Mouse (Mus musculus): ENCODE data around the gene Tcf7l1. TPM values are rescaled to one million over a fixed set of nuclear protein-coding genes. Genes with fewer than 3 reads are reported as not detected.

Gene Tcf7l1
- polyA plus RNA-seq (2012; rRNA removed; ENCODE audit: low replicate concordance): 34.3 and 40.9 TPM in 2 replicates

DNA sequence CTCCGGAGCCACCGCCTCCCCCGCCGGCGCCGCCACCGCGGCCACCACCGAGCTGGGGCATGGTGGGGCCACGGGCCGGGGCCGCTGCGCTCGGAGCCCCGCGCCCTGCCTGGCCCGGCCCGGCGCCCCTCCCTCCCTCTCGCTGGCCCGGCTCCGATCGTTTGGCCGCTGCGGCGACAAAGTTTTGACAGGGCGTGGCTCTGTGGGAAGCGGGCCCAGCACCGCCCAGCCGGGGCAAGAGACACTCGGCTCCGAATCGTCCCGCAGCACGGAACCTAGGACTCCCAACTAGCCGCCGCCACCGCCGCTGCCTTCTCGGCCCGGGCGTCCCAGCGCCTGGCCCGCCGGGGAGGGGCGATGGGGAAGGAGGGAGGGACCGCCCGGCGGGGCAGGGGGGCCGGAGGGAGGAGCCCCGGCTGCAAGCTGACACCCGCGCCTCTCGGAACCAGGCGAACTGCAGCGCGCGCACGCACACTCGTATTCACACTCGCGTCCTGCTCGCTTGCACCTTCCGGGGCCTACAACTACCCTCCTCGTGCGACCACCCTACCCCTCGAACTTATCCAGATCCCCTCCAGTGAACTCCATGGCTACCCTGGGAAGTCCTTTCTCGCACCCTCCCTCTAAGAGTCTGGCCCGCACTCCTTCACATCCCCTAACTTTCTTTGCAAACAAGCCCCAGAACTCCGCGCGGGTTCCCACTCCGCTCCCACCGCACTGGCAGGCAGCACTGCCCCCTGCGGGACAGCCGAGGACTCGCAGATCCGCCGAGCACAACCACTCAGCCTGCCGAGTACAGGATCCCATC, at the start of gene Tcf7l1:
Tcf7l1 (minus strand) TSS at position 363 of the 808 bp plus-strand sequence.

DNA sequence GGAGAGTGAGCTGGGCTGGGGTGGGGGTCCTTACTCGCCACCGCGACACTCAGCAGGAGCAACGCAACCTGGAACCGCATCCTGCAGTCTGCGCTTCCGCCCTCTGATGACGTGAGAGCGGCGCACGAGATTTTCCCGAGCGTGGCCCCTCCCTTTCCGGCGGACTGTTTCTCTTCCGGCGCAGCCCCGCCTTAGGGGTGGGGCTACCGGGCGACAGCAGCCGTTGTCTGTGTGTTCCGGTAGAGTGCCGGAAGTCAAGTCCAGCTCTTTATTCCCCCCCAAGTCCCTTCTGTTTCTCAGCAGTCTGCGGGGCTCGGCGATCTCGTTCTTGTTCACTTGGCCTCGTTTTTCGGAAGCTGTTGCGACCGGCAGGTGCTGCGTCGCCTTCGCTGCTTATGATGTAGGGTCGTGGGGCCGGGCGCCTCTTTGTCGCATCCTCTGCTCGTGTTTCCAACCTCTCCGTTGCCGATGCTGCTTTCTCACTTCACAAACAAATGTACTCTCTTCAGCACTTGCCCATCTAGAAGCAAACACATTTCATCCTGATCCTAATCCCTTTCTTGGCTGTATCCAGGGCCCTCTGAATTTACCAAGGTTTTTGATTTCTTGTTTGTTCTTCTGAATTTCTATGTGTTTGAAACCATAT, 172.3 kb downstream of the Tcf7l1 start, which contains the start of gene Tgoln1:
Tgoln1 (minus strand) TSS at position 358 of the 646 bp plus-strand sequence.

DNA sequence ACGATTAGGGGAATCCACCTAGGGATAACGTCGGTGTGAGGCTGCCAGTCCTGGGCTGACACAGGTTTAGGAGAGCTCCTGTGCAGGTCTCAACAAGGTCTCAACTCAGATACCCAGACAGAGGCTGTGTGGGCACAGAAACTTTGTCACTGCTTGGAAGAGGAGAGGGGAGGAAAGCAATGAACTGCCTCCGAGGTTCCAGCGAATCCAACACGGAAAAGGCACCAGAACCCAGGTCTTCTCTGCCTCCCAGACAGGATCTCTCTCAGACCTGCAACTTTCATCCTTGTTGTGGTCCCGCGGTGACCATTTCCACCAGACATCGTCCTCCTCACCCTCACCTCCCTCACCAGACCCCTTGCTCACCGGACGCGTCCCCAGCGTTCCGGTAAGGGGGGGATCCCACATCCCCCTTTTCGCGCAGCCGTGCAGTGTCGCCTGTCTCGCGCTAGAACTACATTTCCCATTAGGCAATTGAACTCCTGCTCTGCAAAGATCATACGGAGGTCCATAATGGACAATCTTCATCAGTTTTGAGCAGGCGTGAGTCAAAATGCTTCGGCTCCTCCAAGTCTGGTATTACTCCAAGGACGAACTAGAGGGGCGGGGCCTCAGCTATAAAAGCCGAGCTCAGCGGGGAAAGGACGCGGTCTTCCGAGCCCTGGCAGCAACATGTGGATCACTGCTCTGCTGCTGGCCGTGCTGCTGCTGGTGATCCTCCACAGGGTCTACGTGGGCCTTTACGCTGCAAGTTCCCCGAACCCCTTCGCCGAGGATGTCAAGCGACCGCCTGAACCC, 190.9 kb downstream of the Tcf7l1 start, which contains the start of the genes Elmod3 and Retsat:
Elmod3 (minus strand) TSS at position 458 of the 798 bp plus-strand sequence.
Retsat (plus strand) TSS at position 520 of the 798 bp plus-strand sequence.

Other genes with a start within 250 kb of the Tcf7l1 start
- gene Capg, start 244.9 kb downstream of the Tcf7l1 start, polyA plus RNA-seq (2012; rRNA removed; ENCODE audit: low replicate concordance): 69.5 and 133 TPM in 2 replicates
- gene Elmod3, start 190.8 kb downstream of the Tcf7l1 start, polyA plus RNA-seq (2012; rRNA removed; ENCODE audit: low replicate concordance): 27.9 and 40.5 TPM in 2 replicates
- gene Retsat, start 190.8 kb downstream of the Tcf7l1 start, polyA plus RNA-seq (2012; rRNA removed; ENCODE audit: low replicate concordance): 65.2 and 114 TPM in 2 replicates
- 38.1 and 91.1 TPM in 2 replicates for gene Tgoln1, start 172.3 kb downstream of the Tcf7l1 start, polyA plus RNA-seq (2012; rRNA removed; ENCODE audit: low replicate concordance)
- 190 and 208 TPM in 2 replicates for gene Kcmf1, start 110.7 kb upstream of the Tcf7l1 start, polyA plus RNA-seq (2012; rRNA removed; ENCODE audit: low replicate concordance)
- gene Tmsb10, start 169.5 kb upstream of the Tcf7l1 start, polyA plus RNA-seq (2012; rRNA removed; ENCODE audit: low replicate concordance): 82.0 and 131 TPM in 2 replicates